Mouse (Mus musculus): ENCODE results near the gene Nanos2. TPM values are rescaled to one million over a fixed set of nuclear protein-coding genes. Genes with fewer than 3 reads are reported as not detected.

Nanos2 gene
- 0.26 TPM in 1 of 2 replicates, not detected in the other for polyA plus RNA-seq (2012; rRNA removed; ENCODE audit: low replicate concordance)

GRCm38 (mm10) chr7:18987100-18987499, at the start of gene Nanos2:
Gene Nanos2 (plus strand): TSS chr7:18987400.

GRCm38 (mm10) chr7:18990601-18991295, 3.5 kb downstream of the Nanos2 start, which contains the start of gene Mypop:
Gene Mypop (plus strand): TSS chr7:18991245.

GRCm38 (mm10) chr7:19003902-19004630, 16.9 kb downstream of the Nanos2 start, which contains the start of gene Irf2bp1:
Gene Irf2bp1 (plus strand): TSS chr7:19004044.

GRCm38 (mm10) chr7:19023357-19023814, 36.2 kb downstream of the Nanos2 start, which contains the start of gene Foxa3:
Gene Foxa3 (minus strand): TSS chr7:19023538.

GRCm38 (mm10) chr7:19024096-19024506, 36.9 kb downstream of the Nanos2 start, which contains the start of gene Sympk:
Gene Sympk (plus strand): TSS chr7:19024377.

Other genes starting within 250 kb of the Nanos2 start
- not detected in 2 replicates for gene Psg19, start 188.9 kb upstream of the Nanos2 start, polyA plus RNA-seq (2012; rRNA removed; ENCODE audit: low replicate concordance)
- gene Psg17, start 165.8 kb upstream of the Nanos2 start, polyA plus RNA-seq (2012; rRNA removed; ENCODE audit: low replicate concordance): 0.58 TPM in 1 of 2 replicates, not detected in the other
- 11.8 and 24.6 TPM in 2 replicates for gene Mill2, start 147.4 kb upstream of the Nanos2 start, polyA plus RNA-seq (2012; rRNA removed; ENCODE audit: low replicate concordance)
- gene Pglyrp1, start 116.1 kb upstream of the Nanos2 start, polyA plus RNA-seq (2012; rRNA removed; ENCODE audit: low replicate concordance): 6.4 and 56.4 TPM in 2 replicates
- gene Ccdc61, start 77.0 kb upstream of the Nanos2 start, polyA plus RNA-seq (2012; rRNA removed; ENCODE audit: low replicate concordance): 20.3 and 25.2 TPM in 2 replicates
- gene Nova2, start 61.5 kb upstream of the Nanos2 start, polyA plus RNA-seq (2012; rRNA removed; ENCODE audit: low replicate concordance): 1.6 and 2.5 TPM in 2 replicates
- 5.2 and 17.4 TPM in 2 replicates for gene Mypop, start 3.8 kb downstream of the Nanos2 start, polyA plus RNA-seq (2012; rRNA removed; ENCODE audit: low replicate concordance)
- 16.7 and 38.8 TPM in 2 replicates for gene Irf2bp1, start 16.6 kb downstream of the Nanos2 start, polyA plus RNA-seq (2012; rRNA removed; ENCODE audit: low replicate concordance)
- not detected in 2 replicates for gene Foxa3, start 36.1 kb downstream of the Nanos2 start, polyA plus RNA-seq (2012; rRNA removed; ENCODE audit: low replicate concordance)
- 66.1 and 105 TPM in 2 replicates for gene Sympk, start 37.0 kb downstream of the Nanos2 start, polyA plus RNA-seq (2012; rRNA removed; ENCODE audit: low replicate concordance)
- not detected in 2 replicates for gene Rsph6a, start 67.3 kb downstream of the Nanos2 start, polyA plus RNA-seq (2012; rRNA removed; ENCODE audit: low replicate concordance)
- gene Dmwd, start 88.8 kb downstream of the Nanos2 start, polyA plus RNA-seq (2012; rRNA removed; ENCODE audit: low replicate concordance): 83.2 and 111 TPM in 2 replicates
- 388 and 705 TPM in 2 replicates for gene Dmpk, start 96.4 kb downstream of the Nanos2 start, polyA plus RNA-seq (2012; rRNA removed; ENCODE audit: low replicate concordance)
- 32.7 and 78.4 TPM in 2 replicates for gene Six5, start 107.2 kb downstream of the Nanos2 start, polyA plus RNA-seq (2012; rRNA removed; ENCODE audit: low replicate concordance)
- gene Gm4969, start 131.0 kb downstream of the Nanos2 start, polyA plus RNA-seq (2012; rRNA removed; ENCODE audit: low replicate concordance): 0.21 and 0.55 TPM in 2 replicates
- gene Fbxo46, start 132.5 kb downstream of the Nanos2 start, polyA plus RNA-seq (2012; rRNA removed; ENCODE audit: low replicate concordance): 7.9 and 11.0 TPM in 2 replicates
- gene Qpctl, start 161.9 kb downstream of the Nanos2 start, polyA plus RNA-seq (2012; rRNA removed; ENCODE audit: low replicate concordance): 16.7 and 25.1 TPM in 2 replicates
- gene Snrpd2, start 162.3 kb downstream of the Nanos2 start, polyA plus RNA-seq (2012; rRNA removed; ENCODE audit: low replicate concordance): 26.1 and 39.9 TPM in 2 replicates
- 3.3 and 14.7 TPM in 2 replicates for gene Gipr, start 178.7 kb downstream of the Nanos2 start, polyA plus RNA-seq (2012; rRNA removed; ENCODE audit: low replicate concordance)
- 34.2 and 47.4 TPM in 2 replicates for gene Eml2, start 189.0 kb downstream of the Nanos2 start, polyA plus RNA-seq (2012; rRNA removed; ENCODE audit: low replicate concordance)
- gene Gpr4, start 225.1 kb downstream of the Nanos2 start, polyA plus RNA-seq (2012; rRNA removed; ENCODE audit: low replicate concordance): 21.2 and 40.9 TPM in 2 replicates
- gene Opa3, start 240.9 kb downstream of the Nanos2 start, polyA plus RNA-seq (2012; rRNA removed; ENCODE audit: low replicate concordance): 43.4 and 43.9 TPM in 2 replicates